Mouse (Mus musculus) limb, embryonic 10.5 days (tissue): Measurements from ENCODE around the gene Gtf2f2. TPM values are rescaled to one million over a fixed set of nuclear protein-coding genes. Genes with fewer than 3 reads are reported as not detected.

Source experiments
- DNase-seq: peaks from one replicate; pipeline ENCODE4 v3.0.0-alpha.2; 2017; ENCODE audit warnings: low spot score
- H3K27ac ChIP-seq: fragments of 300-500 bp; sonication (generic); 2 replicates; pipeline ENCODE4 v1.5.1; 2016; ENCODE audit warnings: mild to moderate bottlenecking
- H3K27me3 ChIP-seq: fragments of 300-500 bp; sonication (generic); 2 replicates; pipeline ENCODE4 v1.6.1; 2016; ENCODE audit warnings: low read depth, mild to moderate bottlenecking; ENCODE audit not compliant: poor library complexity, severe bottlenecking
- H3K36me3 ChIP-seq: fragments of 300-500 bp; sonication (generic); 2 replicates; pipeline ENCODE4 v1.6.1; 2016; ENCODE audit warnings: mild to moderate bottlenecking, moderate library complexity
- H3K4me1 ChIP-seq: fragments of 300-500 bp; sonication (generic); 2 replicates; pipeline ENCODE4 v1.6.1; 2016
- H3K4me3 ChIP-seq: fragments of 300-500 bp; sonication (generic); 2 replicates; pipeline ENCODE4 v1.5.1; 2016; ENCODE audit warnings: mild to moderate bottlenecking, moderate library complexity
- H3K9me3 ChIP-seq: fragments of 300-500 bp; sonication (generic); replicated peaks from 2 replicates; pipeline ENCODE4 v1.6.1; 2016; ENCODE audit warnings: mild to moderate bottlenecking
- WGBS: fragments of 180-500 bp; shearing (Covaris S2); methylation state at CpG from one replicate; pipeline ENCODE4 v1.1.7; 2016; 5-methylcytosine and 5-hydroxymethylcytosine counted together
- polyA plus RNA-seq: library from polyadenylated mRNA; unstranded; fragments of >200 nt; fragmentation: Nextera tagmentation; extraction: Ambion mirVana; gene quantifications from 2 replicates; pipeline ENCODE4 v1.2.1, GENCODE M21; 2016

The Gtf2f2 gene
- polyA plus RNA-seq, 1 experiment from 2014 or later, result 60.1 TPM

DNA sequence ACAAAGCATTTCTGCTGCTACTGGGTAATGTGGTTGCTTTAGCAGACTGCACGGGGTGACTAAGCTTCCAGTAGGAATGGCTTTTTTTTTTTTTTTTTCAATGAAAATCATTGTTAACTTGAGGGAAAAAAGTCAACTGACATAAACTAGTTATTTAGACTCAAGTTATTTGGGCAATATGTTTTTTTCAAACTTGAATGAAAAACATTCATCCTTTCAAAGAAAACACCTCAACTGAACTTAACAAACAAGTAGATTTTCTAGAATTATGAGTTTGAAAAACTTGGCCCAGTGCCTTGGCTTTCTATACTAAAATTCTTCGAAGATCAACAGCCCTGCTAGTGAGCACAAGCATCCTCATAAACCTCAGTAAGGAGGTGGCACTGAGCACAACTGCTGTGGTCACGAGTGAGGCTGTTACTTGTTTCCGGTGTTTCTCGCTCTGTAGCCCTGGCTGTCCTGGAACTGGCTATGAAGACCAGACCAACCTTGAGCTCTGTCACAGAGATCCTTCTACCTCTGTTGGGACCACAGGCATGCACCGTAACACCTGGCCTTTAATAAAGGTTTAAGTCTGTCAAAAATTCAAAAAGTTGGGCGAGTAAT, 23.7 kb downstream of the Gtf2f2 start:
- Histone ChIP-seq H3K27me3 (no peaks in the 10 kb centered on the region), H3K27ac (no peak overlapping the region), H3K36me3 (peaks cover 12% of the 10 kb centered on the region), H3K4me3 (no peak overlapping the region), H3K9me3 (no peaks in the 10 kb centered on the region), H3K4me1 (no peaks in the 10 kb centered on the region)
- 86% methylated on average over 7 of the region's 7 CpGs for WGBS
- DNase-seq, result no peak

GRCm38 (mm10) chr14:75985112-75985511, 25.6 kb downstream of the Gtf2f2 start:
- no peak overlapping the region for H3K4me3 ChIP-seq
- H3K4me1 ChIP-seq, result no peaks in the 10 kb centered on the region
- 79% methylated on average over 4 of the region's 4 CpGs for WGBS
- no peak for DNase-seq
- no peaks in the 10 kb centered on the region for H3K27me3 ChIP-seq
- H3K27ac ChIP-seq, result no peak overlapping the region
- H3K9me3 ChIP-seq, result no peaks in the 10 kb centered on the region
- H3K36me3 ChIP-seq, result peaks cover 17% of the 10 kb centered on the region

DNA sequence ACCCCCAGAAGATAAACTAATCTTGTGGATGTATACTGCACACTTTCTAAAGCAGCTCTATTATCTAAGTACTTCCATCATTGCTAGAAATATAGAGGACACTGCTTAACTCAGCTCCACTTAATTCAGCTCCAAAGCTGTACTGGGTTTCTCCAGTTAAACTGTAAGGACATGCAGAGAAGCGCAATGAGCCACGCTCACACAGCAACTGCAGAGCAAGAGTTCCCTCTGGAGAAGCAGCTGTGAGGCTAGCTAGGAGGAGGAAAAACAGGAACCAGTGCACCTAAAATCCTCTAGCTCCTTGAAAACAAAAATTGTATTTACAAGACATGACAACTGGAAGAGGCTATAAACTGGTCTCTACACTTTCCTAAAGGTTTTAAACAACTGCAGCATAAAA, 26.8 kb downstream of the Gtf2f2 start:
- 83% methylated on average over 2 of the region's 2 CpGs for WGBS
- Histone ChIP-seq H3K27me3 (no peaks in the 10 kb centered on the region), H3K4me1 (no peaks in the 10 kb centered on the region), H3K4me3 (no peak overlapping the region), H3K36me3 (peaks cover 11% of the 10 kb centered on the region), H3K27ac (no peak overlapping the region), H3K9me3 (no peaks in the 10 kb centered on the region)
- no peak for DNase-seq

GRCm38 (mm10) chr14:75981231-75981630, 29.4 kb downstream of the Gtf2f2 start:
- WGBS, result 99% methylated on average over 3 of the region's 3 CpGs
- no peaks in the 10 kb centered on the region for H3K4me1 ChIP-seq

DNA sequence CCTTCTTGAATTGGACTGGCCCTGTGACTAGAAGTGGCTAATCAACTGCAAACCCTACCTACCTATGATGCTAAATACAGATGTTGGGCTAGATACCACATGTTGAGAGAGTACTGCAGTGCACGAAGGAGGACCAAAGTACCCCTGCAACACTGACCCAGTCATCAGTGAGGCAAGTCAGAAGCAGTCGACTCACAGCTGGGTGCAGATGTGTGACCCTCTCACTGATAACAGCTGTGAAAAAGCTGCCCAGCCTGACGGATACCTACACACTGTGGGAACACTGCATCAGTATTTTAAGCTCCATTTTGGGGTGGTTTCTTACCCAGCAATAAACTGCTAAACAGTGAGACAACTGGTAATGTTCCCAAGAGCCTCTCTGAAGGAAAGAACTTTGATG, 34.6 kb downstream of the Gtf2f2 start:
- 58% methylated on average over 3 of the region's 3 CpGs for WGBS
- H3K27me3 ChIP-seq, result no peaks in the 10 kb centered on the region
- no peaks in the 10 kb centered on the region for H3K9me3 ChIP-seq
- DNase-seq, result no peak
- H3K36me3 ChIP-seq, result peaks cover 1% of the 10 kb centered on the region; the same call in 1 of the 2 replicates
- no peak overlapping the region for H3K27ac ChIP-seq
- no peaks in the 10 kb centered on the region for H3K4me1 ChIP-seq
- no peak overlapping the region for H3K4me3 ChIP-seq

More at GRCm38 (mm10) chr14:75981231-75981630, 29.4 kb downstream of the Gtf2f2 start:
- Histone ChIP-seq H3K27ac (no peak overlapping the region), H3K36me3 (peaks cover 9% of the 10 kb centered on the region), H3K4me3 (no peak overlapping the region), H3K27me3 (no peaks in the 10 kb centered on the region), H3K9me3 (no peaks in the 10 kb centered on the region)
- no peak for DNase-seq

- no peaks in the 10 kb centered on the region for H3K27me3 ChIP-seq
- 83% methylated on average over 5 of the region's 5 CpGs for WGBS
- no peak overlapping the region for H3K27ac ChIP-seq
- no peak for DNase-seq
- H3K36me3 ChIP-seq, result no peaks in the 10 kb centered on the region
- no peaks in the 10 kb centered on the region for H3K9me3 ChIP-seq
- no peak overlapping the region for H3K4me3 ChIP-seq
- peaks cover 19% of the 10 kb centered on the region for H3K4me1 ChIP-seq
These were observed 43.4 kb downstream of the Gtf2f2 start for GRCm38 (mm10) chr14:75967291-75967690.

DNA sequence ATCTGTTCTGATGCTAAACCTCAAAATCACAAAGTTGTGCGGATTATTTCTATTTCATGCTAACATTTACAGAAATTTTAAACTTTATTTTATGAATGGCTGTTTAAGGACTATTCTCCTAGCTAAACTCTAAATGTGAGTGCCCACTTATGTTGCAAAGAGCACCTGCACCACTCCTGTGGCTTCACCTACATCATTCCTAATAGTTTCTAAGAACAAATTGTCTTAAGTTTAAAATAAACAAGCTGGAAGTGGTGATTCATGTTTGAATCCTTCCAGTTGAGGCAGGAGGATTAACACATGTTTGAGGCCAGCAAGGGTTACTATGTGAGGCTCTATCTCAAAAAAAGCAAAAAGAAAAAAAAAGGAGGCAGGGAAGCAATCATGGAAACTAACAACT, 46.2 kb downstream of the Gtf2f2 start:
- no peak overlapping the region for H3K27ac ChIP-seq
- no peaks in the 10 kb centered on the region for H3K27me3 ChIP-seq
- no peaks in the 10 kb centered on the region for H3K36me3 ChIP-seq
- H3K4me3 ChIP-seq, result no peak overlapping the region
- DNase-seq, result no peak
- no peaks in the 10 kb centered on the region for H3K9me3 ChIP-seq
- peaks cover 19% of the 10 kb centered on the region for H3K4me1 ChIP-seq
- WGBS, result 93% methylated on average over 1 of the region's 1 CpGs

DNA sequence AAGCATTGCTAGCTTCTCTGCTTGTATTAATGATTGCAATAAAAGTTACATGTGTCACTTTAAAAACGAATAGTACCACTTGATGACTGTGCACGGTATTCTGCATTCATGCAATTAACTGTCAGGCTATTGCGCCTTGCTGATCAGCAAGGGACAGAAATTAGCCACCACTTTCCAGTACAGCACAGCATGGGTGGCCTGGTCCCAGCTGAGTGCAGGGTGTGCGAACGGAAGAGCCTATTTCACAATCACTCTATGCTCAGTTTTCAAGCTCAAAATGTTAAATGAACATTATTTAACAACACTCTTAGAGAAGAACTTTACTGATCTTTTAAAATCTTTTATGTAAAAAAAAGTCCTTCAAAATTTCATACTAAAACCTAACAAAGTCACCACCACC, 46.7 kb downstream of the Gtf2f2 start:
- H3K4me1 ChIP-seq, result peaks cover 19% of the 10 kb centered on the region
- no peak overlapping the region for H3K4me3 ChIP-seq
- no peak for DNase-seq
- no peaks in the 10 kb centered on the region for H3K36me3 ChIP-seq
- H3K9me3 ChIP-seq, result no peaks in the 10 kb centered on the region
- H3K27me3 ChIP-seq, result no peaks in the 10 kb centered on the region
- WGBS, result 80% methylated on average over 5 of the region's 5 CpGs
- H3K27ac ChIP-seq, result no peak overlapping the region

GRCm38 (mm10) chr14:75963215-75963614, 47.5 kb downstream of the Gtf2f2 start:
- no peak overlapping the region for H3K4me3 ChIP-seq
- peaks cover 19% of the 10 kb centered on the region for H3K4me1 ChIP-seq
- WGBS, result 63% methylated on average over 5 of the region's 5 CpGs
- DNase-seq, result no peak
- no peaks in the 10 kb centered on the region for H3K36me3 ChIP-seq
- H3K27ac ChIP-seq, result no peak overlapping the region
- H3K27me3 ChIP-seq, result no peaks in the 10 kb centered on the region
- no peaks in the 10 kb centered on the region for H3K9me3 ChIP-seq

DNA sequence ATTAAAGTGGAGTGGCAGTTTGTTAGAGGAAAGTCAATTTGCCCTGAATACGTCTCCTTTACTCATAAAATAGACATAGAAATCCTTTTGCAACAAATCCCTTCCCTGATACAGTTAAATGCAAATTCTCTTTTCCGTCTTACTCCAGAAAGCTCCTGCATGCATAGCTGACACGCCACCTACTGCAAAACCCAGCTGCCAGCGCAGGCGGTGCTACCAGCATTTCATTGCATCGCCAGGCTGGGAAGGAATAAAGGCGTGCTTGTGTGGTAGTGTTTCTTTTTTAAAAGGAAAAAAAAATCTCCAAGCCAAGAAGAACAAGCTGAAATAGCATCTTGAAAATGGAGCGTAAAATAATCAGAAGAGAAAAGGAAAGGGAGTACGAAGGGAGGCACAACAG, 48.4 kb downstream of the Gtf2f2 start:
- Histone ChIP-seq H3K27ac (no peak overlapping the region), H3K4me1 (peaks cover 12% of the 10 kb centered on the region), H3K27me3 (no peaks in the 10 kb centered on the region), H3K4me3 (no peak overlapping the region), H3K36me3 (no peaks in the 10 kb centered on the region), H3K9me3 (no peaks in the 10 kb centered on the region)
- 92% methylated on average over 9 of the region's 9 CpGs for WGBS
- no peak for DNase-seq

DNA sequence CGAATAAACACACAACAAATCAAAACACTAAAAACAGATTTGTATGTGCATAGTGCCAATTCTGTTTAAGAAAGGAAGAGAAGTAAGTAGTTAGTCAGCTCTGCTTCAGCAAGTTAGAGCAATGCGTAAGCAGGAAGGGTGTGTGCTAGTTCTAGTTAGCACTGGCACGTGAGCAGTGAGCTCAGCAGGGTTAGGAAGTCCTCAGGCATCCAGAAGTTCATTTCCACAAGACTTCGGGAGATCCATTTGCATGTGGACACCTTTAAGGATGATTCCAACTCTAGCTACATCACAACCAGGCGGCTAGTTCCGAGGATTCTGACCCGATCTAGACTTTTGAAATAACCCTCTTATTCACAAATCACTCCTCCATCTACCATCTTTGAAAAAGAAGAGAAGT, 55.9 kb downstream of the Gtf2f2 start, which contains the start of gene Kctd4:
TSS of gene Kctd4 (plus strand) at position 244 of the 400 bp plus-strand sequence.
- 89% methylated on average over 7 of the region's 7 CpGs for WGBS

DNA sequence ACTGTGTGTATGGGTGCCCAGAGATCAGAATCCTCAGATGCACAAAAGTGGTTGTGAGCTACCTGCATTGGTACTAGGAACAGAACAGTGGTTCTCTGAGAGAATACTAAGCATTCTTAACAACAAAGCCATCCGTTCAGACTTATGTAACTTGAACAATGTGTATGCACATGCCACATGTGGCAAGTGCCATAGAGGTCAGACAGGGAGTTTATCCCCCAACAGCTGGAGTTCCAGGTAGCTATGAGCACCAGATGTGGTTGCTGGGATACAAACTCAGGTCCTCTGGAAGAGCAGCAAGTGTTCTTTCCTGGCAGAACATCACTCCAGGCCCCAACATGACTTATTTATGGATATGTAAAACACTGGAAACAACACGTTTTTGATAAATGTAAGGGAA, 57.7 kb downstream of the Gtf2f2 start:
- Histone ChIP-seq H3K4me1 (peaks cover 11% of the 10 kb centered on the region), H3K9me3 (no peaks in the 10 kb centered on the region), H3K36me3 (peaks cover 5% of the 10 kb centered on the region; the same call in 1 of the 2 replicates), H3K27me3 (no peaks in the 10 kb centered on the region), H3K27ac (no peak overlapping the region), H3K4me3 (no peak overlapping the region)
- no peak for DNase-seq
- WGBS, result 59% methylated on average over 2 of the region's 2 CpGs

More for the DNA sequence above, 55.9 kb downstream of the Gtf2f2 start, which contains the start of gene Kctd4:
- DNase-seq, result no peak
- H3K27ac ChIP-seq, result no peak within 1 kb of the TSS
- H3K36me3 ChIP-seq, result no peaks in the 10 kb centered on the region
- peaks cover 11% of the 10 kb centered on the region for H3K4me1 ChIP-seq
- H3K4me3 ChIP-seq, result no peak within 1 kb of the TSS
- no peaks in the 10 kb centered on the region for H3K9me3 ChIP-seq
- H3K27me3 ChIP-seq, result no peaks in the 10 kb centered on the region

DNA sequence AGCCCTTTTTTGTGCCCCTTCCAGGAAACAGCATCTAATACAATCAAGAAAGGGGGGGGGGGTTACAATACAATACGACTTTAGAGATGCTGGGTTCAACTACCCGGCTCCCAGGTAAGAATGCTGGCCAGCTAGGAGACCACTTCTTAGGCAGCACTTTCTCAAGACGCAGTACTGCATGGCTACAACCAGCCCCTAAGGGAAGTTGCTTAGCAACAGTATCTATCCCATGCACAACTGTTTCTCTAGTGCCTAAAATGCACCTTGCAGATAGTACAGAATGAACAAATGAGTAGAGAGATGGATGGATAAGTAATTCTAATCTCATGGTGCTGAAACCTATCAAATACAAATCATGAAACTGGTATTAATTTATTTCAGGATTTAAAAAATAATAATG, 63.0 kb downstream of the Gtf2f2 start:
- no peak for DNase-seq
- 84% methylated on average over 3 of the region's 3 CpGs for WGBS
- Histone ChIP-seq H3K4me1 (no peaks in the 10 kb centered on the region), H3K9me3 (no peaks in the 10 kb centered on the region), H3K27me3 (no peaks in the 10 kb centered on the region), H3K36me3 (peaks cover 5% of the 10 kb centered on the region; the same call in 1 of the 2 replicates), H3K27ac (no peak overlapping the region), H3K4me3 (no peak overlapping the region)

- Histone ChIP-seq H3K4me1 (no peaks in the 10 kb centered on the region), H3K36me3 (no peaks in the 10 kb centered on the region; the same call in 1 of the 2 replicates), H3K9me3 (no peaks in the 10 kb centered on the region), H3K27me3 (no peaks in the 10 kb centered on the region), H3K4me3 (no peak overlapping the region), H3K27ac (no peak overlapping the region)
- DNase-seq, result no peak
- WGBS, result 96% methylated on average over 3 of the region's 3 CpGs
These were observed 68.3 kb downstream of the Gtf2f2 start for GRCm38 (mm10) chr14:75942365-75942764.
